Comparison of ENCODE assay signal across 8 mouse cellular contexts in genomic region chr5:136706803-136707202, GRCm38 (mm10). TPM values are rescaled to one million over a fixed set of nuclear protein-coding genes. Genes with fewer than 3 reads are reported as not detected.
DNase-seq lines count a peak whose midpoint lies in the region; ATAC-seq and TF ChIP-seq lines count a peak whose summit lies in the region.

No protein-coding gene starts in this region.

- H3K4me3 ChIP-seq in bone marrow, adult 2 months (replicated peaks; ENCODE audit: control insufficient read depth, low read depth, low read length), result no peak overlapping the region
- no peak overlapping the region for H3K4me3 ChIP-seq in embryonic fibroblast, embryonic 13.5 days (ENCODE audit: insufficient read depth, low read length)
- H3K4me3 ChIP-seq in intestine, embryonic 14.5 days (ENCODE audit: low read depth, low read length), result no peak overlapping the region
- H3K4me3 ChIP-seq in neural tube, embryonic 12.5 days, result no peak overlapping the region

- no peak for TF ChIP-seq POLR2A in bone marrow, adult 2 months (IDR thresholded peaks at IDR 0.05; ENCODE audit: borderline replicate concordance, control insufficient read depth, low read depth, low read length)
- TF ChIP-seq POLR2A in embryonic fibroblast, embryonic 13.5 days (IDR thresholded peaks at IDR 0.05; ENCODE audit: low read depth, low read length), result no peak

- H3K27ac ChIP-seq in bone marrow, adult 2 months (ENCODE audit: control insufficient read depth, insufficient read depth, low read depth, low read length, poor library complexity), result no peak overlapping the region
- H3K27ac ChIP-seq in embryonic fibroblast, embryonic 13.5 days (ENCODE audit: insufficient read depth, low read length), result no peak overlapping the region
- no peak overlapping the region for H3K27ac ChIP-seq in intestine, embryonic 14.5 days (ENCODE audit: low read depth)
- H3K27ac ChIP-seq in neural tube, embryonic 12.5 days, result no peak overlapping the region

- H3K9ac ChIP-seq in intestine, embryonic 14.5 days (ENCODE audit: low read length), result no peak overlapping the region
- no peak overlapping the region for H3K9ac ChIP-seq in neural tube, embryonic 12.5 days

- WGBS in bone marrow, adult 2 months, result under 1% methylated on average over 9 of the region's 9 CpGs
- 3% methylated on average over 9 of the region's 9 CpGs for WGBS in intestine, embryonic 14.5 days
- WGBS in neural tube, embryonic 12.5 days, result 5% methylated on average over 9 of the region's 9 CpGs

- no peak for ATAC-seq in intestine, embryonic 14.5 days (replicated peaks; ENCODE audit: low FRiP score, low TSS enrichment, low read depth)
- ATAC-seq in neural tube, embryonic 12.5 days (ENCODE audit: low FRiP score, low read depth), result 0 out of 2 replicates have a peak, but pooled peaks have one; percentile 9

- TF ChIP-seq CTCF in bone marrow, adult 2 months (IDR thresholded peaks at IDR 0.05; ENCODE audit: control insufficient read depth, insufficient read depth, low read length), result peak; percentile 82
- TF ChIP-seq CTCF in embryonic fibroblast, embryonic 13.5 days (IDR thresholded peaks at IDR 0.05; ENCODE audit: borderline replicate concordance, insufficient read depth, low read length), result peak; percentile 72

- peak; percentile 41 to 83 for DNase-seq in heart, adult 18-20 months
- no peak for DNase-seq in heart, adult 11 months
- DNase-seq in intestine, embryonic 14.5 days (ENCODE audit: low spot score), result peak; percentile 88
- peak; percentile 52 to 70 for DNase-seq in left cerebral cortex, postnatal 36 days (ENCODE audit: low spot score in 2 of 2)
- DNase-seq in telencephalon, adult 2 months (ENCODE audit: low read depth, low spot score), result peak; percentile 18

- H3K9me3 ChIP-seq in intestine, embryonic 14.5 days (ENCODE audit: control insufficient read depth, low read length), result 0 out of 2 replicates have a peak, but pooled peaks cover 4% of the 10 kb centered on the region
- H3K9me3 ChIP-seq in neural tube, embryonic 12.5 days, result 0 out of 2 replicates have a peak, but pooled peaks cover 3% of the 10 kb centered on the region

- H3K36me3 ChIP-seq in intestine, embryonic 14.5 days (ENCODE audit: control insufficient read depth, insufficient read depth, low read length), result no peaks in the 10 kb centered on the region
- H3K36me3 ChIP-seq in neural tube, embryonic 12.5 days, result no peaks in the 10 kb centered on the region

- peaks cover 2% of the 10 kb centered on the region; the same call in 1 of the 2 replicates for H3K4me1 ChIP-seq in bone marrow, adult 2 months (ENCODE audit: control insufficient read depth, insufficient read depth, low read length)
- H3K4me1 ChIP-seq in embryonic fibroblast, embryonic 13.5 days (ENCODE audit: control insufficient read depth, insufficient read depth, low read length), result no peaks in the 10 kb centered on the region
- H3K4me1 ChIP-seq in intestine, embryonic 14.5 days (replicated peaks; ENCODE audit: control insufficient read depth, insufficient read depth, low read length), result no peaks in the 10 kb centered on the region
- H3K4me1 ChIP-seq in neural tube, embryonic 12.5 days, result peaks cover 6% of the 10 kb centered on the region; the same call in 1 of the 2 replicates

- H3K4me2 ChIP-seq in intestine, embryonic 14.5 days (ENCODE audit: low read length), result no peak overlapping the region
- no peak overlapping the region for H3K4me2 ChIP-seq in neural tube, embryonic 12.5 days (replicated peaks)

- no peaks in the 10 kb centered on the region for H3K27me3 ChIP-seq in intestine, embryonic 14.5 days (replicated peaks; ENCODE audit: control insufficient read depth, insufficient read depth, low read length)
- no peaks in the 10 kb centered on the region for H3K27me3 ChIP-seq in neural tube, embryonic 12.5 days (replicated peaks)

- intact Hi-C loops in left cerebral cortex, postnatal 36 days (cut with DNase I), result loop anchor here (2.0 to 5.0 kb wide), 2 partner anchors 425 to 448 kb away; no protein-coding TSS in a partner anchor

RNA-seq across cellular contexts. Expression of gene Myl10, which starts 13.9 kb away (rescaled TPM):
- total RNA-seq in heart, adult 18-20 months (2021), result not detected
- 1.7 TPM in 1 of 2 replicates, not detected in the other for polyA plus RNA-seq in bone marrow, adult 2 months (2011; ENCODE audit: insufficient read depth, insufficient read length, low replicate concordance, missing spikeins)
- polyA plus RNA-seq in embryonic fibroblast, embryonic 13.5 days (2011; ENCODE audit: insufficient read length, low read depth, missing spikeins), result not detected in 2 replicates
- polyA plus RNA-seq in intestine, embryonic 14.5 days (2014; fragmentation: Nextera tagmentation; extraction: Ambion mirVana), result not detected in 2 replicates
- total RNA-seq in left cerebral cortex, postnatal 36 days (2021), result not detected
- not detected in 2 replicates for polyA plus RNA-seq in neural tube, embryonic 12.5 days (2016; fragmentation: Nextera tagmentation; extraction: Ambion mirVana)
